Mouse (Mus musculus) CH12.LX (cell line): ENCODE results near the gene Olfr220. TPM values are rescaled to one million over a fixed set of nuclear protein-coding genes. Genes with fewer than 3 reads are reported as not detected.

Source experiments
- DNase-seq: peaks from one replicate; pipeline ENCODE4 v3.0.0-alpha.2; 2013; ENCODE audit errors: extremely low read depth
- H3K27ac ChIP-seq: 2 replicates; pipeline ENCODE4 v1.5.1; 2012; ENCODE audit warnings: low read depth, mild to moderate bottlenecking, control low read depth, moderate library complexity; ENCODE audit not compliant: insufficient read depth
- H3K27me3 ChIP-seq: replicated peaks from 2 replicates; pipeline ENCODE3; 2012; ENCODE audit warnings: inconsistent platforms
- H3K36me3 ChIP-seq, 2 experiments: replicated peaks in 1 of 2; 2 replicates each; pipeline versions ENCODE3 to v1.6.1; 2012; ENCODE audit warnings: inconsistent platforms in 1 of 2, low read length in 1 of 2, mild to moderate bottlenecking in 1 of 2, mixed read lengths in 1 of 2, moderate library complexity in 1 of 2; ENCODE audit not compliant: control insufficient read depth in 1 of 2, insufficient read depth in 1 of 2
- H3K4me1 ChIP-seq, 2 experiments: 2 replicates each; pipeline ENCODE4 v1.6.1; 2012; ENCODE audit warnings: inconsistent platforms in 1 of 2, moderate library complexity in 1 of 2; ENCODE audit not compliant: insufficient read depth in 2 of 2, control insufficient read depth in 1 of 2
- H3K4me2 ChIP-seq: 2 replicates; pipeline ENCODE4 v1.6.1; 2012; ENCODE audit warnings: low read depth, mild to moderate bottlenecking, control low read depth; ENCODE audit not compliant: poor library complexity, insufficient read depth, severe bottlenecking
- H3K4me3 ChIP-seq, 3 experiments: fragments of 150-350 bp in 1 of 3; sonication (generic) in 1 of 3; replicated peaks in 1 of 3; 2 replicates each; pipeline versions ENCODE3 to v1.5.1; 2011 to 2012; ENCODE audit warnings: low read depth in 2 of 3, low read length in 2 of 3, mild to moderate bottlenecking in 2 of 3, moderate library complexity in 2 of 3, control low read depth in 1 of 3, improper control_type of control experiment in 1 of 3, inconsistent platforms in 1 of 3, mixed read lengths in 1 of 3; ENCODE audit not compliant: poor library complexity in 1 of 3
- H3K79me2 ChIP-seq: replicated peaks from 2 replicates; pipeline ENCODE4 v1.6.1; 2012; ENCODE audit warnings: mild to moderate bottlenecking, moderate library complexity; ENCODE audit not compliant: control insufficient read depth, poor library complexity, insufficient read depth, severe bottlenecking; ENCODE audit errors: extremely low read depth
- H3K9ac ChIP-seq: 2 replicates; pipeline ENCODE4 v1.6.1; 2012; ENCODE audit warnings: low read depth, mild to moderate bottlenecking, control low read depth, moderate library complexity; ENCODE audit not compliant: insufficient read depth
- H3K9me3 ChIP-seq: replicated peaks from 2 replicates; pipeline ENCODE3; 2012; ENCODE audit warnings: low read length, inconsistent platforms, mixed read lengths
- BHLHE40 ChIP-seq: IDR thresholded peaks from 2 replicates; pipeline ENCODE4 v1.6.1; 2011; ENCODE audit warnings: mild to moderate bottlenecking, low read depth, low read length, improper control_type of control experiment
- CTCF ChIP-seq, 2 experiments: IDR thresholded peaks in 1 of 2; conservative IDR thresholded peaks in 1 of 2; 2 replicates each; pipeline ENCODE4 v1.5.1; 2011 to 2012; ENCODE audit warnings: low read depth in 2 of 2, low read length in 2 of 2, improper control_type of control experiment in 1 of 2, inconsistent platforms in 1 of 2, mild to moderate bottlenecking in 1 of 2, moderate library complexity in 1 of 2
- EP300 ChIP-seq: IDR thresholded peaks from 2 replicates; pipeline ENCODE4 v1.6.1; 2011; ENCODE audit warnings: low read length, improper control_type of control experiment
- GABPA ChIP-seq: IDR thresholded peaks from 2 replicates; pipeline ENCODE4 v1.6.1; 2012; ENCODE audit warnings: low read depth, low read length, improper control_type of control experiment, inconsistent platforms; ENCODE audit not compliant: insufficient replicate concordance
- HCFC1 ChIP-seq: IDR thresholded peaks from 2 replicates; pipeline ENCODE4 v1.6.1; 2012; ENCODE audit warnings: low read depth, mild to moderate bottlenecking, inconsistent platforms, low read length, improper control_type of control experiment
- JUN ChIP-seq: IDR thresholded peaks from 2 replicates; pipeline ENCODE4 v1.6.1; 2011; ENCODE audit warnings: low read depth, mild to moderate bottlenecking, low read length, improper control_type of control experiment, moderate library complexity; ENCODE audit not compliant: insufficient read depth
- JUND ChIP-seq: conservative IDR thresholded peaks from 2 replicates; pipeline ENCODE4 v1.6.1; 2011; ENCODE audit warnings: low read depth, low read length, improper control_type of control experiment
- KAT2A ChIP-seq: IDR thresholded peaks from 2 replicates; pipeline ENCODE4 v1.6.1; 2012; ENCODE audit warnings: low read length, improper control_type of control experiment, inconsistent platforms; ENCODE audit not compliant: insufficient replicate concordance
- MAFK ChIP-seq: IDR thresholded peaks from 2 replicates; pipeline ENCODE4 v1.6.1; 2011; ENCODE audit warnings: low read length, improper control_type of control experiment; ENCODE audit not compliant: insufficient replicate concordance
- MAX ChIP-seq: IDR thresholded peaks from 2 replicates; pipeline ENCODE4 v1.6.1; 2011; ENCODE audit warnings: low read length, improper control_type of control experiment
- NRF1 ChIP-seq: IDR thresholded peaks from 2 replicates; pipeline ENCODE4 v1.6.1; 2014; ENCODE audit warnings: low read depth, mild to moderate bottlenecking, inconsistent platforms, low read length, improper control_type of control experiment, moderate library complexity
- POLR2A ChIP-seq: IDR thresholded peaks from 2 replicates; pipeline ENCODE4 v1.6.1; 2011; ENCODE audit warnings: low read depth, mild to moderate bottlenecking, improper control_type of control experiment, low read length
- RAD21 ChIP-seq: IDR thresholded peaks from 2 replicates; pipeline ENCODE4 v1.6.1; 2011; ENCODE audit warnings: low read depth, mild to moderate bottlenecking, low read length, improper control_type of control experiment, moderate library complexity
- RCOR1 ChIP-seq: conservative IDR thresholded peaks from 2 replicates; pipeline ENCODE4 v1.6.1; 2012; ENCODE audit warnings: low read depth, mild to moderate bottlenecking, inconsistent platforms, low read length, improper control_type of control experiment
- SIN3A ChIP-seq: IDR thresholded peaks from 2 replicates; pipeline ENCODE4 v1.6.1; 2012; ENCODE audit warnings: low read length, improper control_type of control experiment, inconsistent platforms
- SMC3 ChIP-seq: IDR thresholded peaks from 2 replicates; pipeline ENCODE4 v1.6.1; 2011; ENCODE audit warnings: low read depth, low read length, improper control_type of control experiment
- TBP ChIP-seq: conservative IDR thresholded peaks from 2 replicates; pipeline ENCODE4 v1.6.1; 2011; ENCODE audit warnings: low read depth, low read length, improper control_type of control experiment
- ZMIZ1 ChIP-seq: IDR thresholded peaks from 2 replicates; pipeline ENCODE4 v1.6.1; 2012; ENCODE audit warnings: low read depth, mild to moderate bottlenecking, inconsistent platforms, low read length, improper control_type of control experiment
- ZNF384 ChIP-seq: IDR thresholded peaks from 2 replicates; pipeline ENCODE4 v1.6.1; 2012; ENCODE audit warnings: low read depth, low read length, improper control_type of control experiment, inconsistent platforms
- dilution Hi-C: fragments of 300-500 bp; cut with MboI; formaldehyde crosslinking; loops from 2 replicates; pipeline ENCODE4 v1.14.3; 2020; ENCODE audit warnings: low sequenced_read_pairs; ENCODE audit not compliant: extremely low pct_unique_long_range_greater_than_20kb, extremely low pct_ligation_motif_present
- in situ Hi-C: fragments of 300-500 bp; cut with MboI; formaldehyde crosslinking; loops from 3 replicates; pipeline ENCODE4 v1.14.3; 2019; ENCODE audit warnings: low sequenced_read_pairs, low pct_ligation_motif_present, low pct_unique_long_range_greater_than_20kb, mixed read lengths
- polyA plus RNA-seq: library from polyadenylated mRNA; unstranded; fragments of >175 nt; gene quantifications from 2 replicates; pipeline ENCODE4 v1.2.1, GENCODE M21; 2012; ENCODE audit warnings: low read depth; ENCODE audit not compliant: insufficient read length
- total RNA-seq, 2 experiments: library from RNA; depleted of rRNA; stranded (reverse); fragments of 300-350 nt in 1 of 2; fragments of >200 nt in 1 of 2; gene quantifications; 2 replicates each; pipeline ENCODE4 v1.2.3; 2012 to 2014

Gene Olfr220
- total and polyA plus RNA-seq, 3 experiments = not detected

DNA sequence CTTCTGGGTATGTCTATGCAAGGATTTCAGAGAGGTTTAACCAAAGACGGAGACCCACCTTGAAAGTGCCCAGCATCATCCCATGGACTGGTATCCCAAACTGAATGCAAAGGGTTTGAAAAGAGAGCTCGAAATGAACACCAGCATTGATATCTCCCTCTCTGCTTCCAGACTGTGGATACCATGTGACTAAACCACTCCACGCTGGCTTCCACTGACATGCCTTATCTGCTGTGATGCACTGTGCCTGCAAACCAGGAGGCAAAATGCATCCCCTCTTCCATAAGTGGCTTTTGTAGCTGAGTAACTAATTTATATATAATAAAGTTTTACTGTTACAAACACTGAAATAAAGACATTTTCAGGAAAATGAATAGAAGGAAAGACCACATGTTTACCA is 23.5 kb downstream of the Olfr220 start:
- H3K4me3 ChIP-seq = no peak overlapping the region
- H3K4me2 ChIP-seq = no peak overlapping the region
- H3K27ac ChIP-seq = no peak overlapping the region
- H3K4me1 ChIP-seq = no peaks in the 10 kb centered on the region
- no peaks in the 10 kb centered on the region for H3K36me3 ChIP-seq
- in situ Hi-C loops = loop anchor here (25.0 kb wide), 2 partner anchors 97 to 278 kb away; no protein-coding TSS in a partner anchor
- no peaks in the 10 kb centered on the region for H3K9me3 ChIP-seq
- TF ChIP-seq MAFK (no peak), ZMIZ1 (no peak), BHLHE40 (no peak), NRF1 (no peak), RCOR1 (no peak), MAX (no peak), KAT2A (no peak), EP300 (no peak), TBP (no peak), SIN3A (no peak), JUN (no peak), GABPA (no peak), JUND (no peak), POLR2A (no peak)
- H3K79me2 ChIP-seq = no peaks in the 10 kb centered on the region
- H3K9ac ChIP-seq = no peak overlapping the region
- H3K27me3 ChIP-seq = no peaks in the 10 kb centered on the region
- dilution Hi-C loops = no loop called here
- no peak for DNase-seq

GRCm38 (mm10) chr1:174466240-174466639 is 24.4 kb downstream of the Olfr220 start:
- Histone ChIP-seq H3K9ac (no peak overlapping the region), H3K4me1 (no peaks in the 10 kb centered on the region), H3K79me2 (no peaks in the 10 kb centered on the region), H3K27ac (no peak overlapping the region), H3K9me3 (no peaks in the 10 kb centered on the region), H3K27me3 (no peaks in the 10 kb centered on the region), H3K4me3 (no peak overlapping the region), H3K36me3 (no peaks in the 10 kb centered on the region), H3K4me2 (no peak overlapping the region; the same call in 1 of the 2 replicates)
- peak; percentile 36 for DNase-seq
- no peak for TF ChIP-seq POLR2A
- TF ChIP-seq HCFC1 = no peak
- TF ChIP-seq CTCF (conservative IDR thresholded peaks at IDR 0.05 in 1 of 2, IDR thresholded peaks at IDR 0.05 in 1 of 2; ENCODE audit: low read depth in 2 of 2, low read length in 2 of 2) = peak; percentile 17 to 68; a peak in 2 of 4 replicates
- TF ChIP-seq RAD21 = peak; percentile 82
- peak; percentile 53 for TF ChIP-seq SMC3
- TF ChIP-seq ZNF384 = peak; percentile 96
- dilution Hi-C loops = no loop called here
- in situ Hi-C loops = loop anchor here (25.0 kb wide), 2 partner anchors 96 to 279 kb away; no protein-coding TSS in a partner anchor
